Mouse (Mus musculus) liver, embryonic 14.5 days (tissue): ENCODE results near the gene 4933428G20Rik.

Source experiments
- CTCF ChIP-seq: IDR thresholded peaks from 2 replicates; pipeline ENCODE4 v1.5.1; 2016; ENCODE audit warnings: antibody characterized with exemption, low read depth, control low read depth
- EP300 ChIP-seq: IDR thresholded peaks from 2 replicates; pipeline ENCODE4 v1.6.1; 2016; ENCODE audit warnings: antibody characterized with exemption, low read depth

DNA sequence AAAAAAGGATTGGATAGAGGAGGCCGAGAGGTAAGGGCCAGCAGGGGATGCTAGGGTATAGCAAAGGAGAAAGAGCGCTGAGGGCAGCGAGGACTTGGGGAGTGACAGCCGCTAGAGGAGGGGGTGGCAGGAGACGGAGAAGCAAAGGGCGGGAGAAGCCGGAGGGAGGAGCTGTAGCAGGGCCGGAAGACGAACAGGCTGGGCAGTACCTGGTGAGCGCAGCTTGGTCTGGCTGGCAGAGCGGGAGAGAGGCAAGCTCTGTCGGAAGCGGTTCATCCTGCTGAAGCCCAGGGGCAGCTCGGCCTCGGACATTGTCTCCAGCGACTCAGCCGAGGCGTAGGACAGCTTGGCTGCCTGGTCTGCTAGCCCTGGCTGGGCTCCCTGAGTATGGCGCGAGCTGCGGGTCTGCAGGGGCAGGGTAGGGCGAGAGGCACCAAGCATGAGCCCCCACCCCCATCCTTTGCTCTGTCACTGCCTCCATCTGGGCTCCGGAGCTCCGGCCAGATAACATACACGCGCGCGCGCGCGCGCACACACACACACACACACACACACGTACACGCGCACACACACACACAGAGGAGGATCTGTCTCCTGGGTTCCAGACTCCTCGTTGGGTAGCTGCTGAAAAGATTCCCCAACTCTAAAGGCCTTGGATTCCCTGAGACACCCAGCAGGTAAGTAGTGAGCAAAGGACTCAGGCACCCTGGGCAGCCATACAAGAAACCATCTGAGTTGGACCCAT is 36.9 kb upstream of the 4933428G20Rik start:
- TF ChIP-seq CTCF = no peak
- no peak for TF ChIP-seq EP300
